Mouse (Mus musculus) adrenal gland, postnatal 36 days (tissue): ENCODE data around the gene 4930524B15Rik. TPM values are rescaled to one million over a fixed set of nuclear protein-coding genes. Genes with fewer than 3 reads are reported as not detected.

Experiments
- total RNA-seq, 2 experiments: library from RNA; stranded (reverse); gene quantifications; 2 replicates each; pipeline ENCODE4 v1.2.3; 2021

The 4930524B15Rik gene
- total RNA-seq, 2 experiments from 2014 or later: not detected

Other genes starting within 250 kb of the 4930524B15Rik start
- gene Cpeb4, start 93.4 kb upstream of the 4930524B15Rik start, total RNA-seq: 100 to 1,000 TPM; 136 to 373 TPM
- gene Nsg2, start 34.9 kb downstream of the 4930524B15Rik start, total RNA-seq: 10 to 100 TPM; 24.3 to 26.1 TPM
- under 1 TPM; 0.26 to 0.96 TPM for gene Il9r, start 234.7 kb downstream of the 4930524B15Rik start, total RNA-seq
- gene Snrnp25, start 239.8 kb downstream of the 4930524B15Rik start, total RNA-seq: 10 to 100 TPM; 14.8 to 19.4 TPM